Mouse (Mus musculus): ENCODE measurements around the gene Ifitm5. TPM values are rescaled to one million over a fixed set of nuclear protein-coding genes. Genes with fewer than 3 reads are reported as not detected.

The Ifitm5 gene
- total and polyA plus RNA-seq, 3 experiments = 0.31 to 1.1 TPM; not detected in 1

DNA sequence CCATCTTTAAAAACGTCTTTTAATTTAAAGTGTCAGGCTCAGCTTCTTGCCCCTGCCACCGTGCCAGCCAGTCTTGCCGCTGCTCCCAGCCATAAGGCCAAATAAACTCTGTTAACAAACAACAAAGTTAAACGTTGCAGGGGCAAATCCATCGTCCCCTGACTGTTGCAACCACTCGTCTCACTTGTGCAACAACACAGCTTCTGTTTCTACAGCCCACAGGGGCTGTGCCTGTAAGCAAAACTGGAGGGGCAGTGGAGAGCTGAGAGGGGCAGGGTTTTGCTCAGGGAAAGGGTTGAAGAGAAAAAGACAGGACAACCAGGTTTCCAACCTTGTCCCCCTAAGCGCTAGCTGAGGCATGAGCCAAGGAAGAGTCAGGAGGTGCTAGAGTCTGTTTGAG lies 41.9 kb downstream of the Ifitm5 start:
- Histone ChIP-seq H3K27ac (ENCODE audit: control insufficient read depth, low read depth, low read length) (no peak overlapping the region), H3K9ac (ENCODE audit: control insufficient read depth, low read depth, low read length, poor library complexity, severe bottlenecking) (no peak overlapping the region), H3K9me3 (replicated peaks; ENCODE audit: insufficient read depth, low read length) (no peaks in the 10 kb centered on the region), H3K4me1 (ENCODE audit: control insufficient read depth in 1 of 2, insufficient read depth in 2 of 2, low read length in 2 of 2) (no peaks in the 10 kb centered on the region), H3K27me3 (ENCODE audit: control insufficient read depth in 1 of 2, insufficient read depth in 2 of 2, low read length in 2 of 2) (no peaks in the 10 kb centered on the region; a peak in 1 of 4 replicates), H3K36me3 (ENCODE audit: control insufficient read depth in 1 of 2, insufficient read depth in 2 of 2, low read length in 2 of 2) (no peaks in the 10 kb centered on the region), H3K4me3 (ENCODE audit: control insufficient read depth in 1 of 2, insufficient read depth in 1 of 2, low read depth in 2 of 2, low read length in 2 of 2) (no peak overlapping the region), H3K79me2 (ENCODE audit: control insufficient read depth, insufficient read depth, low read length, poor library complexity) (no peaks in the 10 kb centered on the region)
- DNase-seq (ENCODE audit: low read depth, low spot score) = no peak
- TF ChIP-seq RCOR1 (IDR thresholded peaks at IDR 0.05; ENCODE audit: low read depth, low read length) (no peak), RAD21 (IDR thresholded peaks at IDR 0.05; ENCODE audit: low read depth, low read length) (no peak), ZMIZ1 (IDR thresholded peaks at IDR 0.05; ENCODE audit: low read depth, low read length) (no peak), TBP (IDR thresholded peaks at IDR 0.05; ENCODE audit: low read depth, low read length) (no peak), USF1 (IDR thresholded peaks at IDR 0.05; ENCODE audit: low read depth, low read length) (no peak), ELF1 (IDR thresholded peaks at IDR 0.05; ENCODE audit: low read depth, low read length) (no peak), POLR2AphosphoS2 (IDR thresholded peaks at IDR 0.05; ENCODE audit: low read length) (no peak)

DNA sequence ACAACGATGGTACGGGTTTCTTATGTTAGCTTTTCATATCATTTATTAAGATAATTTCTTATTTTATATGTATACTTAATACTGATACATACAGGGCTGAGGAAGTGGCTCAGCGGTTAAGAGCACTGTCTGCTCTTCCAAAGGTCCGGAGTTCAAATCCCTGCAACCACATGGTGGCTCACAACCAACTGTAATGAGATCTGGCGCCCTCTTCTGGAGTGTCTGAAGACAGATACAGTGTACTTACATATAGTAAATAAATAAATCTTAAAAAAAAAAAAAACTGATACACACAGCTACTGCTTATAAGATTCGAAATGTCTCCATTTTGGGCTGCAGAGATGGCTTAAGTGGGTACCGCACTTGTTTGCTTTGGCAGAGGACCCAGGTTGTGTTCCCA lies 42.4 kb downstream of the Ifitm5 start:
- Histone ChIP-seq H3K36me3 (ENCODE audit: control insufficient read depth in 1 of 2, insufficient read depth in 2 of 2, low read length in 2 of 2) (no peaks in the 10 kb centered on the region), H3K4me1 (ENCODE audit: control insufficient read depth in 1 of 2, insufficient read depth in 2 of 2, low read length in 2 of 2) (no peaks in the 10 kb centered on the region), H3K27ac (ENCODE audit: control insufficient read depth, low read depth, low read length) (no peak overlapping the region), H3K9ac (ENCODE audit: control insufficient read depth, low read depth, low read length, poor library complexity, severe bottlenecking) (no peak overlapping the region), H3K79me2 (ENCODE audit: control insufficient read depth, insufficient read depth, low read length, poor library complexity) (no peaks in the 10 kb centered on the region), H3K9me3 (replicated peaks; ENCODE audit: insufficient read depth, low read length) (no peaks in the 10 kb centered on the region), H3K27me3 (ENCODE audit: control insufficient read depth in 1 of 2, insufficient read depth in 2 of 2, low read length in 2 of 2) (no peaks in the 10 kb centered on the region; a peak in 1 of 4 replicates), H3K4me3 (ENCODE audit: control insufficient read depth in 1 of 2, insufficient read depth in 1 of 2, low read depth in 2 of 2, low read length in 2 of 2) (no peak overlapping the region)
- TF ChIP-seq SIN3A (IDR thresholded peaks at IDR 0.05; ENCODE audit: low read length) (no peak), CHD1 (IDR thresholded peaks at IDR 0.05; ENCODE audit: low read depth, low read length) (no peak), RAD21 (IDR thresholded peaks at IDR 0.05; ENCODE audit: low read depth, low read length) (peak; percentile 6), CTCF (IDR thresholded peaks at IDR 0.05 in 2 of 3, conservative IDR thresholded peaks at IDR 0.05 in 1 of 3; ENCODE audit: control insufficient read depth in 1 of 3, insufficient read depth in 1 of 3, low read depth in 2 of 3, low read length in 3 of 3, poor library complexity in 1 of 3, severe bottlenecking in 1 of 3) (peak in 2 of 3 experiments; percentile 39 to 46; a peak in 4 of 6 replicates), JUND (IDR thresholded peaks at IDR 0.05; ENCODE audit: low read depth, low read length) (no peak), ELF1 (IDR thresholded peaks at IDR 0.05; ENCODE audit: low read depth, low read length) (no peak), POLR2AphosphoS2 (IDR thresholded peaks at IDR 0.05; ENCODE audit: low read length) (no peak), EP300 (IDR thresholded peaks at IDR 0.05; ENCODE audit: low read depth in 1 of 2, low read length in 2 of 2) (no peak), MYB (IDR thresholded peaks at IDR 0.05; ENCODE audit: low read depth, low read length) (no peak), MAX (IDR thresholded peaks at IDR 0.05; ENCODE audit: low read length) (no peak), SMC3 (IDR thresholded peaks at IDR 0.05; ENCODE audit: low read depth, low read length) (peak; percentile 45), UBTF (IDR thresholded peaks at IDR 0.05; ENCODE audit: borderline replicate concordance, insufficient read depth, low read depth, low read length) (no peak)
- DNase-seq (ENCODE audit: low read depth, low spot score) = no peak
